Mouse (Mus musculus) kidney, adult 10 weeks (tissue): Measurements from ENCODE around the gene Snx33. TPM values are rescaled to one million over a fixed set of nuclear protein-coding genes. Genes with fewer than 3 reads are reported as not detected.

ENCODE experiments used
- polyA plus RNA-seq: library from polyadenylated mRNA; stranded (reverse); fragments of 350-450 nt; fragmentation: Illumina TruSeq; extraction: RNeasy Lipid Tissue Mini Kit (QIAGEN cat#74804); gene quantifications from one replicate; pipeline ENCODE4 v1.2.3, GENCODE M21; 2014; ENCODE audit warnings: low read depth, low replicate concordance

The Snx33 gene
- 2.1 TPM for polyA plus RNA-seq

GRCm38 (mm10) chr9:56928041-56928811, at the start of gene Snx33:
Gene Snx33, minus strand, starts transcription at chr9:56928371.

GRCm38 (mm10) chr9:56950414-56951400, 22.5 kb upstream of the Snx33 start, which contains the start of gene Snupn:
Gene Snupn, plus strand, starts transcription at chr9:56950878.

GRCm38 (mm10) chr9:56937223-56938160, 9.3 kb upstream of the Snx33 start, which contains the start of gene Imp3:
Gene Imp3, plus strand, starts transcription at chr9:56937475.

Other genes starting within 250 kb of the Snx33 start
- not detected for gene Lingo1, start 131.9 kb downstream of the Snx33 start, polyA plus RNA-seq
- gene Odf3l1, start 63.7 kb downstream of the Snx33 start, polyA plus RNA-seq: not detected
- gene Cspg4, start 63.3 kb downstream of the Snx33 start, polyA plus RNA-seq: 0.36 TPM
- 46.4 TPM for gene Imp3, start 9.1 kb upstream of the Snx33 start, polyA plus RNA-seq
- gene Snupn, start 22.5 kb upstream of the Snx33 start, polyA plus RNA-seq: 15.0 TPM
- gene Ptpn9, start 66.6 kb upstream of the Snx33 start, polyA plus RNA-seq: 39.8 TPM
- 20.5 TPM for gene Sin3a, start 143.7 kb upstream of the Snx33 start, polyA plus RNA-seq
- gene Man2c1, start 202.3 kb upstream of the Snx33 start, polyA plus RNA-seq: 8.0 TPM
- 0.53 TPM for gene Neil1, start 219.9 kb upstream of the Snx33 start, polyA plus RNA-seq
- 5.5 TPM for gene Commd4, start 230.0 kb upstream of the Snx33 start, polyA plus RNA-seq